Mouse (Mus musculus) hindbrain, embryonic 10.5 days (tissue): ENCODE data around the gene Lsm4. TPM values are rescaled to one million over a fixed set of nuclear protein-coding genes. Genes with fewer than 3 reads are reported as not detected.

ENCODE experiments used
- DNase-seq: peaks from one replicate; pipeline ENCODE4 v3.0.0-alpha.2; 2017; ENCODE audit warnings: low spot score
- H3K27ac ChIP-seq: fragments of 300-500 bp; sonication (generic); 2 replicates; pipeline ENCODE4 v1.5.1; 2016; ENCODE audit warnings: mild to moderate bottlenecking, moderate library complexity
- H3K27me3 ChIP-seq: fragments of 300-500 bp; sonication (generic); 2 replicates; pipeline ENCODE4 v1.6.1; 2016; ENCODE audit warnings: mild to moderate bottlenecking; ENCODE audit not compliant: poor library complexity, insufficient read depth, severe bottlenecking
- H3K36me3 ChIP-seq: fragments of 300-500 bp; sonication (generic); 2 replicates; pipeline ENCODE4 v1.6.1; 2016; ENCODE audit warnings: mild to moderate bottlenecking, moderate library complexity
- H3K4me1 ChIP-seq: fragments of 300-500 bp; sonication (generic); replicated peaks from 2 replicates; pipeline ENCODE4 v1.6.1; 2016; ENCODE audit warnings: mild to moderate bottlenecking
- H3K4me3 ChIP-seq: fragments of 300-500 bp; sonication (generic); 2 replicates; pipeline ENCODE4 v1.5.1; 2016; ENCODE audit warnings: mild to moderate bottlenecking, moderate library complexity
- H3K9me3 ChIP-seq: fragments of 300-500 bp; sonication (generic); 2 replicates; pipeline ENCODE4 v1.6.1; 2016; ENCODE audit warnings: mild to moderate bottlenecking, moderate library complexity
- WGBS: fragments of 180-500 bp; shearing (Covaris S2); methylation state at CpG from one replicate; pipeline ENCODE4 v1.1.7; 2016; 5-methylcytosine and 5-hydroxymethylcytosine counted together
- polyA plus RNA-seq: library from polyadenylated mRNA; unstranded; fragments of >200 nt; fragmentation: Nextera tagmentation; extraction: Ambion mirVana; gene quantifications from 2 replicates; pipeline ENCODE4 v1.2.1, GENCODE M21; 2016

The Lsm4 gene
- polyA plus RNA-seq, 1 experiment from 2014 or later = 344 TPM

DNA sequence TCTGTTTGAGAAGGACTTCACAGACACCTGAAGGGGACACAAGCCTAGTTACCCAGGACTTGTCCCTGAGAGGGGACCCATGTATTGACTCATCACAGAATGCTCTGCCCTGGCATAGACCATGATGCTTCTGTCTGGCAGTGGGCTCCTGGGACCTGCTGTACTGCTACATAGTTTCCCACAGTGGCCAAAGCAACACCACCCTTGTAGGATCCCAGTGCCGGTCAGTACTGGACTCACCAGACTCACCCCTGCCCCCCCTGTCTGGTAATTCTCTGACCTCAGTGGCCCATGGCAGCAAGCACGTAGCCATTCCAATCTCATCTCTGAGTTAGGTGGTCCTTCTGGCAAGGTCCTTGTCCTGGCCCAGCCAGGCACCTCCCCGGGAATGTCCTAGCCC, 15.1 kb downstream of the Lsm4 start:
- Histone ChIP-seq H3K4me3 (no peak overlapping the region), H3K27ac (peak overlapping the region; percentile 45; the same call in 1 of the 2 replicates), H3K4me1 (peaks cover 50% of the 10 kb centered on the region), H3K27me3 (0 out of 2 replicates have a peak, but pooled peaks cover 3% of the 10 kb centered on the region), H3K36me3 (no peaks in the 10 kb centered on the region), H3K9me3 (no peaks in the 10 kb centered on the region)
- DNase-seq = no peak
- WGBS = 91% methylated on average over 3 of the region's 3 CpGs

DNA sequence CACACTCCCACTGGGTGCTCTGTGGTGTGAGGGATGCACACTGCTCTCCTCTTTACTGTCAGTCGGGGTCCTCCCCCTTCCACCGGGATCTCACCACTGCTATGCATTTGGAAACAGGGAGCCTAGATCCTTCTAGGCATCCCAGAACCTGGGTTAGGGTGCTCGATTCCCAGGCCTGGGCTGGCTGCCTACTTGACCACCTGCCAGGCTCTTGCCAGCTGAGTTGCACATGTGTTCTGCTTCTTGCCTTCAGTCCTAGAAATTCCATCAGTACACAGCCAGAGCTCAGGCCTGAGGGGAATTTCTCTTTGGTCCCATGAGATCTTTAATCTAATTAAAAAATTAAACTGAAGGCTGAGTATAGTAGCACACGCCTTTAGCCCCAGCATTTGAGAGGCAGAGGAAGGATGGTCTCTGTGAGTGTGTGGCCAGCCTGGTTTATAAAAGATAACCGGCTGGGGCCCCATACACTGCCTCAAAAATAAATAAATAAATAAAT, 16.9 kb downstream of the Lsm4 start:
- no peak for DNase-seq
- H3K27me3 ChIP-seq = peaks cover 15% of the 10 kb centered on the region
- peak overlapping the region; percentile 62 for H3K27ac ChIP-seq
- 87% methylated on average over 5 of the region's 5 CpGs for WGBS
- H3K4me3 ChIP-seq = no peak overlapping the region
- H3K9me3 ChIP-seq = no peaks in the 10 kb centered on the region
- H3K36me3 ChIP-seq = no peaks in the 10 kb centered on the region
- H3K4me1 ChIP-seq = peaks cover 49% of the 10 kb centered on the region

DNA sequence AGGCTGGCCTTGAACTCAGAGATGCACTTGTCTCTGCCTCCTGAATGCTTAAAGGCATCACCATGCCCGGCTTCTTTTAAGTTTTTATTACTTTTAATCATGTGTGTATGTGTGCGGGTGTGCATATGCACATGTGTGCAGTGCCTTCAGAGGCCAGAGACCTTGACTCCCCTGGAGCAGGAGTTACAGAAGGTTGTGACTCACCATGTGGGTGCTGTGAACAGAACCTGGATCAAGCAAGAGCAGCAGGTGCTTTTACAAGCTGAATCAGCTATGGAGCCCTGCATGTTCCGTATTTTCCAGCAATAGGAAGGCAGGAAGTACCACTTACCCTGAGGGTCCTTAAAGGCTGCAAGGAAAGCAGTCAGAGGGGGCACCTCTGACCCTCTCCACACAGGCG, 18.2 kb downstream of the Lsm4 start:
- H3K4me1 ChIP-seq = peaks cover 62% of the 10 kb centered on the region

DNA sequence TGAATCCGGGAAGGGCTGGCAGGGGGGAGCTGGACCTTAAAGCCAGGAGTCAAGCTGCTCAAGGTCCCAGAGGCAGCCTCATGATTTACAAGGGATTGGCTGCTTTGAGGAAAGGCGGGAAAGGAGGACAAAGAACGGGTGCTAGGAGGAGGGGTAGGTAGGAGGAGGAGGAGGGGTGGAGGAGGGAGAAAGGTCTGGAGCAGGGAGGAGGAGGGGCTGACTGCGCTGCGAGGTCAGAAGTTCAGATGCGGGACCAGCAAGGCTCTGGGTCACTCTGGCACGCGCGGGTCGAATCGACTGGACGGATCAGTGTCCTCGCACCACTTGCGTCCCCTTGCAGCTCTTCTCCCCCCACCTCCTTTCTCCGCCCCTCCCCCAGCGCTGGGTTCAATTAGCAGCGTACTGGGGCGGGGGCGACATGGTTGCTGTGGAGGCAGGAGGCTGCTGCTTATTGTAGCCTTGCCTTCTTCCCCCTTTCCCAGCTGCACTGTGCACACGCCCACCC, 18.7 kb downstream of the Lsm4 start:
- peak; percentile 92 for DNase-seq
- Histone ChIP-seq H3K27me3 (peaks cover 33% of the 10 kb centered on the region), H3K4me1 (peaks cover 68% of the 10 kb centered on the region), H3K27ac (peak overlapping the region; percentile 98), H3K9me3 (no peaks in the 10 kb centered on the region), H3K36me3 (no peaks in the 10 kb centered on the region), H3K4me3 (peak overlapping the region; percentile 45)
- 1% methylated on average over 20 of the region's 20 CpGs for WGBS

More for the DNA sequence above, 18.2 kb downstream of the Lsm4 start:
- H3K36me3 ChIP-seq = no peaks in the 10 kb centered on the region
- H3K9me3 ChIP-seq = no peaks in the 10 kb centered on the region
- H3K27ac ChIP-seq = peak overlapping the region; percentile 98
- WGBS = 56% methylated on average over 4 of the region's 4 CpGs
- H3K4me3 ChIP-seq = peak overlapping the region; percentile 45
- no peak for DNase-seq
- H3K27me3 ChIP-seq = peaks cover 28% of the 10 kb centered on the region

DNA sequence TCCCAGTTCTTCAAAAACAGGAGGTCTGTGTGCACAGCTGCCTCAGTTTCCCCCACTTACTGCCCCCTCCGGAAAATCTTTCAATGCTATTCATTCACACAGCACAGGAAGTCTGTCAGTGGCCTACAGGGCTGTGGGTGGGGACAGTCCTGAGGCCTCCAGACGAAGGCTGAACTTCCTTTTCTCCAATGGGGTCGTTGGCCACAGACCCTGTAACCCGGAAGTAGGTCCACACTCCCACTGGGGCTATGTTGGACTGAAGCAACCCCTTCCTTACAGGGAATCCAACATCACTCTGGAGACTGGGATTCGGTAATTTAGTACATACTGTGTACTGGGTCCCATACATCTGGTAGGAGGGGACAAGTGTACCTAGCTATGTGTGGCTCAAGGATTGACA, 20.6 kb downstream of the Lsm4 start:
- no peak for DNase-seq
- H3K36me3 ChIP-seq = no peaks in the 10 kb centered on the region
- no peaks in the 10 kb centered on the region for H3K9me3 ChIP-seq
- H3K4me3 ChIP-seq = no peak overlapping the region
- peaks cover 34% of the 10 kb centered on the region for H3K27me3 ChIP-seq
- peaks cover 78% of the 10 kb centered on the region for H3K4me1 ChIP-seq
- WGBS = 78% methylated on average over 5 of the region's 5 CpGs
- peak overlapping the region; percentile 56; the same call in 1 of the 2 replicates for H3K27ac ChIP-seq

DNA sequence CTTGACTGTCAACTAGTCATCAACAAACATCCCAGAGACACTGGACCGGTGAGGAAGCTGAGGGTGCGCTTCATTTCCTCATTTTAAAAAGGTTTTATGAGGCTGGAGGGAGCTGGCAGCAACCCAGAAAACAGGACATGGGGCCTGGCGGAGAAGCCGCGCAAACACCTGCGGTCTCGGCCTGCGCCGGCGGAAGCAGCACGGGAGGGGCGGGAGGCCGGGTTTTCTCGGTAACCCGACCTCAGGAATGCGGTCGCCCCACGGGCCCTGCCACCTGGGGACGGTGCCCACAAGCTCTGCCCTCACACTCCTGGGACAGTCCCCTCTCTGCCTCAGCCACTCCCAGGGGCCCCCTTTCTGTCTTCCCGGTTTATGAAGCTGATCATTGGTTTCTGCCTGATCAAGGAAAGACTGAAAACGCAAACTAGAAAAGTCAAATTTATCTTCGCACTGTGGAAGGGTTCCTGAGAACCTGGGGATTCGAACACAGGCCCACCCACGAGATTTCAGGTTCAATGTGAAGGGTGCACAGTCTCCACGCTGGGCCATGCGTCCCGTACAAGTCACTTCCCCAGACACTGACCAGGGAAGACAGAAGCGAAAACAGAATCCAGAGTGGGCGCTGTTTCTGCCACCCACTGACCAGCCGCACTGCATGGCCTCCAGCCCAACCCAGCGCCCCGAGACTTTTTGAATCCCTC, 22.4 kb downstream of the Lsm4 start:
- Histone ChIP-seq H3K27me3 (peaks cover 34% of the 10 kb centered on the region), H3K4me1 (peaks cover 70% of the 10 kb centered on the region), H3K4me3 (peak overlapping the region; percentile 5), H3K9me3 (no peaks in the 10 kb centered on the region), H3K27ac (peak overlapping the region; percentile 98; the same call in 1 of the 2 replicates), H3K36me3 (no peaks in the 10 kb centered on the region)
- peak; percentile 30 for DNase-seq
- 28% methylated on average over 32 of the region's 32 CpGs for WGBS

DNA sequence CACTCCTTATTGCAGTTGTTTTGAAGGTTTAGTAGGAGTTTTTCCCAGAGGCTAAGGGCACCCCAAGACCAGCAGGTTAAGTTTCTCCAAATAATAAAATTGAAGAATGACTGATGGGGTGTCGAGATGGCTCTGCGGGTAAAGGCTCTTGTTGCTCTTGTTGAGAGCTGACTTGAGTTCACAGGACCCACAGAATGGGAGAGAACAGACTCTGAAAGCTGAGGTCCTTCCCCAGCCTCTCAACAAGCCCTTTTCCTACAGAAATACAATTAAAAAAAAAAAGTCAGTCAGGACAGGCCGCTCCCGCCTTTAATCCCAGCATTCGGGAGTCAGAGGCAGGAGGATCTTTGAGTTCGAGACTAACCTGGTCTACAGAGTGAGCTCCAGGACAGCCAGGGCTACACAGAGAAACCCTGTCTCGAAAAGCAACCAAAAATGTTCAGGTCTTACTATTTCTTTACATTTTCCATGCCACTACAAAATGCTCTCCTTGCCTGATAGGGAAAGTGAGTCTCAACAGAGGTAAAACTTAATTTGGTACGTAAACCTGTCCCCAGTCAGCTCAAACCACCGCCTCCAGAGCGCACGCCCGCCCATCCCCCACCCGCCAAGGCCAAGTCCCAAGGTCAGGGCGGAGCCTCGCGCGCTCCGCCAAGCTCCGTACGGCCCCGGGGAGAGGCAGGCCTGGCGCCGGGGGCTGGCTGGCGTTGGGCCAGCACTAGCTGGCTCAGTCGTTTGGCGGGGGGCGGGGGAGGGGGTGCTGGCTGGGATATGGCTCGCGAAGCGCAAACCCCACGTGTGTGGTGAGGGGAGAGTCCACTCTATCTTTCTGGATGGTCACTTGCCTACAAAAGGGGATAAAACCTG, 23.2 kb downstream of the Lsm4 start:
- H3K36me3 ChIP-seq = peaks cover 1% of the 10 kb centered on the region; the same call in 1 of the 2 replicates
- peaks cover 34% of the 10 kb centered on the region for H3K27me3 ChIP-seq
- peak overlapping the region; percentile 98 for H3K27ac ChIP-seq
- WGBS = 7% methylated on average over 31 of the region's 31 CpGs
- H3K4me3 ChIP-seq = peak overlapping the region; percentile 42
- peak; percentile 80 for DNase-seq
- H3K9me3 ChIP-seq = no peaks in the 10 kb centered on the region
- peaks cover 70% of the 10 kb centered on the region for H3K4me1 ChIP-seq

DNA sequence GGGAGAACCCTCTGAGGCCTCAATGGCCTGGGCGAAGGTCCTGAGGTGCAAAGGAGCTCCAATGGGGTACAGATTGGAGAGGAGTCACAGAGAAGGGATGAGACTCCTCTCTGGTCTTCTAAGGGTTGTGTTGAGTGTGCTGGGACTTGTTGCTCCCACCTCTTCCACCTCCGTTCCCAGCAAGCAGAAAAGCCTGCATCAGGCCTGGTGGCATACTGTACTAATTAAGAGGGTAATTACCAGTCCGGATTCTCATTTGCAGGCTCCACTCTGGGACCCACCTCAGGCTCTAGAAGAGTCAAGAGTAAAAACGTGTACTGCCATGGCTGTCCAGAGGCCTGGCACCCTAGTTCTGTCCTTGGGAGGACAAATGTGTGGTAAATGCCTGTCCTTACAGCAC, 23.9 kb downstream of the Lsm4 start:
- Histone ChIP-seq H3K4me1 (peaks cover 70% of the 10 kb centered on the region), H3K4me3 (peak overlapping the region; percentile 42), H3K27ac (peak overlapping the region; percentile 98), H3K36me3 (peaks cover 7% of the 10 kb centered on the region; the same call in 1 of the 2 replicates), H3K27me3 (peaks cover 34% of the 10 kb centered on the region), H3K9me3 (no peaks in the 10 kb centered on the region)
- WGBS = 45% methylated on average over 4 of the region's 4 CpGs
- no peak for DNase-seq

DNA sequence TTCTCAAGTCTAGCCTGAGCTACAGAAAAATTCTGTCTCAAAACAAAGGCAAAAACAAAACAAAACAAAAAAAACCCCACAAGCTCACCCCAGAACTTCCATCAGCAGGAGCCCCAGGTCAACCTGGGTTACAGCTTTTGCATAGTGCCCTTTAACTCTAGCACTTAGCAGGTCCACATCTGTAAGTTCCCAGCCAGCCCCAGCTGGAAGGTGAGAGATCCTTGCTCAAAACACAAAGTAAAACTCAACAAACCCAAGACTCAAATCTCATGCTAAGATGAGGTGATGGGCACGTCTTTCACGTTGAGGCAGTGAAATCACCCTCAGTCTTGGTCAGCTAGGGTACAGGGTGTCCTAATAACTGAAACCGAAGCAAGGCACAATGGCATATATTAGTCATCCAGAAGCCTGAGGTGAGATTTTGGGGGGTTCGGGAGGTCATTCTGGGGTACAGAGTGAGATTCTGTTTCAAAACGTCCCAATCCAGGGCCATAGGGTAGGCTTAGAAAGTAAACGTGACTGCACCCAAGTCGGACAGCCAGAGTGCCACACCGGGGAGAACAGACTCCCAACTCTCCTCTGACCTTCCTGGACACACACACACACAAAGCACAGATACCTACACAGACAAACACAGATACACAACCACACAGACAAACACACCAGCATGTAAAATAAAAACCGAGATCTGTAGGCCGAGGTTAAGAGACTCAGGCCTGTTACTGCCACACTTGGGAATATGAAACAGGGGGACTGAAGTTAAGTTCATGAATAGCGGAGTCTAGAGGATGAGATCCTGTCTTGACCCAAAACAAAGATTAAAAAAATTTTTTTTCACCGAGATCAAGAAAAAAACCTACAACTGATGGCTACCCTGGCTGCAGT, 24.6 kb downstream of the Lsm4 start:
- H3K9me3 ChIP-seq = no peaks in the 10 kb centered on the region
- H3K4me3 ChIP-seq = peak overlapping the region; percentile 99
- peaks cover 13% of the 10 kb centered on the region for H3K36me3 ChIP-seq
- 72% methylated on average over 12 of the region's 12 CpGs for WGBS
- H3K27me3 ChIP-seq = peaks cover 34% of the 10 kb centered on the region
- peaks cover 70% of the 10 kb centered on the region for H3K4me1 ChIP-seq
- H3K27ac ChIP-seq = peak overlapping the region; percentile 98
- DNase-seq = no peak

DNA sequence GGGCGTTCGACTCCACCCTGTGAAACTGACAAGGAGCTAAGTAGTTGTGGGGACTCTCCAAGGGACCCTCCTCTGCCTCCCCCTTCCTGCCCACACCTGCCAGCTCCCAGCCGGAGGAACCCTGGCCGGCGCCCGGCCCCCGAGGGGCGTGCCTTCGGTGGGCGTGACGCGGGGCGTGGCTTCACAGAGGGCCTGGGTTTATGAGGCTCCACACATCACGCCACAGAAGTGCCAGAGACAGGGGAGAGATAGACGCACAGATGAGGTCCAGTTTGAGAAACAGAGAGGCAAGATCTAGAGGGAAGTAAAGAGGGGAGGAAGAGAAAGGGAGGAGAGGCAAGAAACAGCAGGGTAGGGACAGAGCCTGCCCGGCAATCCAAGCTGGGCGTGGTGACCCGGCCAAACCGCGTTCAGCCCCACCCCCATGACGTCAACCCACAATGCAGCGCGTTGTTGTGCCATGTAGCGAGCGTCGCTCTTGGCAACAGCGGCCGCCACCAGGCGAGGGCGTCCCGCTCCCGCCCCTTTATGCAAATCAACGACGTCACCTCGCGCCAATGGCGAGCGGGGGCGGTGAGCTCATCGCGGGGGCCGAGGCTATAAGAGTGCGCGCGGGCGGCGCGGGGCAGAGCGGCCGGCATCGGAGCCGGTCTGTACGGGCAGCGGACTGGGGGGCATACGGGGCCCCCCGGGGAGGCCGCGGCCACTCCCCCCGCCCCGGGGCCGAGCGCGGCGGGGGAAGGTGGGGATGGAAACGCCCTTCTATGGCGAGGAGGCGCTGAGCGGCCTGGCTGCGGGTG, 25.5 kb downstream of the Lsm4 start, which contains the start of gene Jund:
Gene Jund (plus strand): TSS at position 640 of the 800 bp plus-strand sequence.
- H3K27me3 ChIP-seq = peaks cover 31% of the 10 kb centered on the region
- no peaks in the 10 kb centered on the region for H3K9me3 ChIP-seq
- peaks cover 69% of the 10 kb centered on the region for H3K4me1 ChIP-seq
- peak within 1 kb of the TSS; percentile 99 for H3K4me3 ChIP-seq
- peak within 1 kb of the TSS; percentile 98 for H3K27ac ChIP-seq
- peaks cover 22% of the 10 kb centered on the region for H3K36me3 ChIP-seq
- peak; percentile 99 for DNase-seq
- under 1% methylated on average over 69 of the region's 69 CpGs for WGBS

DNA sequence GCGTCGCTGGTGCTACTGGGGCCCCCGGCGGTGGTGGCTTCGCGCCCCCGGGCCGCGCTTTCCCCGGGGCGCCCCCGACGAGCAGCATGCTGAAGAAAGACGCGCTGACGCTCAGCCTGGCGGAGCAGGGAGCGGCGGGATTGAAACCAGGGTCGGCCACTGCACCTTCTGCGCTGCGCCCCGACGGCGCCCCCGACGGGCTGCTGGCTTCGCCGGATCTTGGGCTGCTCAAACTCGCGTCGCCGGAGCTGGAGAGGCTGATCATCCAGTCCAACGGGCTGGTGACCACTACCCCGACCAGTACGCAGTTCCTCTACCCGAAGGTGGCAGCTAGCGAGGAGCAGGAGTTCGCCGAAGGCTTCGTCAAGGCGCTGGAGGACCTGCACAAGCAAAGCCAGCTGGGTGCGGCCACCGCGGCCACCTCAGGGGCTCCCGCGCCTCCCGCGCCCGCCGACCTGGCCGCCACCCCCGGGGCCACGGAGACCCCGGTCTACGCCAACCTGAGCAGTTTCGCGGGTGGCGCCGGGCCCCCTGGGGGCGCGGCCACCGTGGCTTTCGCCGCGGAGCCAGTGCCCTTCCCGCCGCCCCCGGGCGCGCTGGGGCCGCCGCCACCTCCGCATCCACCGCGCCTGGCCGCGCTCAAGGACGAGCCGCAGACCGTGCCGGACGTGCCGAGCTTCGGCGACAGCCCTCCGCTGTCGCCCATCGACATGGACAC, 26.2 kb downstream of the Lsm4 start:
- Histone ChIP-seq H3K27me3 (peaks cover 24% of the 10 kb centered on the region), H3K9me3 (no peaks in the 10 kb centered on the region), H3K36me3 (peaks cover 28% of the 10 kb centered on the region), H3K27ac (peak overlapping the region; percentile 98), H3K4me1 (peaks cover 65% of the 10 kb centered on the region), H3K4me3 (peak overlapping the region; percentile 99)
- whole genome bisulfite sequencing = under 1% methylated on average over 89 of the region's 89 CpGs
- peak; percentile 65 for DNase-seq
